Mouse (Mus musculus) midbrain, postnatal 0 days (tissue): ENCODE results near the gene Large1. TPM values are rescaled to one million over a fixed set of nuclear protein-coding genes. Genes with fewer than 3 reads are reported as not detected.

Experiments used
- ATAC-seq: fragments of 200-750 bp; cut with Nextera tagmentation; 2 replicates; pipeline ENCODE4 v1.8.0; 2017; ENCODE audit warnings: moderate number of reproducible peaks, mild to moderate bottlenecking, moderate TSS enrichment, moderate library complexity; ENCODE audit not compliant: low FRiP score
- DNase-seq: peaks from one replicate; pipeline ENCODE4 v3.0.0-alpha.2; 2015; ENCODE audit warnings: low spot score
- H3K27ac ChIP-seq: fragments of 300-500 bp; sonication (generic); 2 replicates; pipeline ENCODE4 v1.5.1; 2014; ENCODE audit warnings: low read depth, mild to moderate bottlenecking, low read length, mixed read lengths
- H3K27me3 ChIP-seq: fragments of 300-500 bp; sonication (generic); 2 replicates; pipeline ENCODE4 v1.6.1; 2014; ENCODE audit warnings: low read length, control low read depth, mixed read lengths; ENCODE audit not compliant: insufficient read depth
- H3K36me3 ChIP-seq: fragments of 300-500 bp; sonication (generic); 2 replicates; pipeline ENCODE4 v1.6.1; 2014; ENCODE audit warnings: low read length, control low read depth, mixed read lengths; ENCODE audit not compliant: insufficient read depth
- H3K4me1 ChIP-seq: fragments of 300-500 bp; sonication (generic); 2 replicates; pipeline ENCODE4 v1.6.1; 2014; ENCODE audit warnings: mild to moderate bottlenecking, control low read depth, antibody characterized with exemption, low read length, mixed read lengths; ENCODE audit not compliant: insufficient read depth
- H3K4me2 ChIP-seq: fragments of 300-500 bp; sonication (generic); 2 replicates; pipeline ENCODE4 v1.6.1; 2014; ENCODE audit warnings: low read depth, mild to moderate bottlenecking, low read length, mixed read lengths; ENCODE audit not compliant: poor library complexity, severe bottlenecking
- H3K4me3 ChIP-seq: fragments of 300-500 bp; sonication (generic); 2 replicates; pipeline ENCODE4 v1.5.1; 2014; ENCODE audit warnings: low read depth, mild to moderate bottlenecking, low read length, moderate library complexity
- H3K9ac ChIP-seq: fragments of 300-500 bp; sonication (generic); replicated peaks from 2 replicates; pipeline ENCODE4 v1.6.1; 2014; ENCODE audit warnings: mild to moderate bottlenecking, low read length, moderate library complexity, mixed read lengths; ENCODE audit not compliant: poor library complexity, severe bottlenecking
- H3K9me3 ChIP-seq: fragments of 300-500 bp; sonication (generic); 2 replicates; pipeline ENCODE4 v1.6.1; 2016; ENCODE audit warnings: low read length, control low read depth
- CTCF ChIP-seq: IDR thresholded peaks from 2 replicates; pipeline ENCODE4 v1.5.1; 2016; ENCODE audit warnings: antibody characterized with exemption, mild to moderate bottlenecking
- WGBS: fragments of 180-500 bp; shearing (Covaris S2); extraction: QIAGEN DNeasy Blood & Tissue Kit; methylation state at CpG from one replicate; pipeline ENCODE4 v1.1.7; 2014; 5-methylcytosine and 5-hydroxymethylcytosine counted together
- polyA plus RNA-seq: library from polyadenylated mRNA; unstranded; fragments of >200 nt; fragmentation: Nextera tagmentation; extraction: Ambion mirVana; gene quantifications from 2 replicates; pipeline ENCODE4 v1.2.1, GENCODE M21; 2015
- total RNA-seq: library from RNA; depleted of rRNA; stranded (reverse); fragments of >200 nt; gene quantifications from 2 replicates; pipeline ENCODE4 v1.2.3, GENCODE M21; 2014

Large1 gene
- total and polyA plus RNA-seq, 2 experiments from 2014 or later: 15.2 to 102 TPM

DNA sequence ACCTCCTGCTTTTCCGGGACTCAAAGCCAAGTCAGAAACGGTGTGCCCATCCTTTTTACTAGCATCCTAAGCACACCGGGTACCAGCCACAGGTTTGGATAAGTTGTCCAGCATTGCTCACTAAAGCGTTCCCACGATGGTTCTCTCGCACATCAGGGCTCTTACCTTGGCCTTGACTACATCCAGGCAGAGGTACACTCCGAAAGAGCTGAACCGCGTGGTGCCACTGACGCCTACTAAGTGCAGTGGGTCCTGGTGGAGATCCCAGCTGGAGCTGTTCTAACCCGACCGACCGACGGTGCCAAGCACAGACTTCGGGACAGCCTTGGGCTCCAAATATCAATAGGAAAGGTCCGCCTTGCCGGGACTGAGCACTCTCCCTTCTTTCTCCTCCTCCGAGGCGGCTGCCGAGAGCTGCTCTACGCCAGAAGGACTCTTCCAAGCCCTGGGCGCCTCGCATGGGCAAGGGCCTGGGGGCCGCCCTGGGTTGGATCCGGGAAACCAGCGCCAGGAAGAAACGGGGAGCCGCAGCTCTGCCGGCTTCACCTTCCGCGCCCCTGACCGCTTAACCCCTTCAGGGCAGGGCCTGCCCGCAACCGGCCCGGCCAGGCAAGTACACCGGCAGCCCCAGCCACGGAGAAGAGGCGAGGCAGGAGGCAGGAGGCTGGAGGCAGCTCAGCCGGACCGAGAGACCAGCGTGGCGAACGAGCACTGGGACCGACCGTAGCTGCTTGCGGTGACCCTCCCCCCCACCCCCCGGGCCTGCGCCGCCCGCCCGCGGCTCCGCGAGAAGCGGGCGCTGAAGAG lies 836 bp downstream of the Large1 start:
- H3K9me3 ChIP-seq: no peaks in the 10 kb centered on the region
- ATAC-seq (peak; percentile 56), DNase-seq (peak; percentile 17)
- H3K4me2 ChIP-seq: peak overlapping the region; percentile 85
- under 1% methylated on average over 45 of the region's 56 CpGs for WGBS
- peak overlapping the region; percentile 94 for H3K27ac ChIP-seq
- H3K9ac ChIP-seq: peak overlapping the region; percentile 91
- no peaks in the 10 kb centered on the region for H3K36me3 ChIP-seq
- peaks cover 13% of the 10 kb centered on the region; the same call in 1 of the 2 replicates for H3K4me1 ChIP-seq
- peak overlapping the region; percentile 96 for H3K4me3 ChIP-seq
- TF ChIP-seq CTCF: no peak
- no peaks in the 10 kb centered on the region for H3K27me3 ChIP-seq

DNA sequence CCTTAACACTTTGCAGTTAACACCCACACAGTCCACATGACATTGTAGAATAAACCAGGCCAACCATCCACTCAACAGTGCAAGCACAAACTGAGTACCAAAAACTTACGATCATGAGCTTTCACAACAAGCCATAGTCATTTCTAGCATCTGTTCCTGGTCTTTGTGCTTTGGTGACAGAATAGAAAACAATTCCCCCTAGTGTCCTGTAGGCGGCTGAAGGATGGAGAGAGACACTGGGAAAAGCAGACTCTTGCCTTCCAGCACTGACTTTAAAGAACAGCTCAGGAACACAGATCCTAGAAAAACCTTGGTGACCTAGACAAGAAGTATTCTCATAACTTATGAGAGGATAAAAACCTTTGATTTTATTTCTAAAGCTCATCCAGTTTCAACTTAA lies 3.0 kb downstream of the Large1 start:
- DNase-seq: peak; percentile 70
- Histone ChIP-seq H3K4me3 (peak overlapping the region; percentile 96), H3K4me2 (peak overlapping the region; percentile 85), H3K4me1 (peaks cover 13% of the 10 kb centered on the region; the same call in 1 of the 2 replicates), H3K27ac (no peak overlapping the region), H3K27me3 (no peaks in the 10 kb centered on the region), H3K36me3 (no peaks in the 10 kb centered on the region), H3K9me3 (no peaks in the 10 kb centered on the region), H3K9ac (no peak overlapping the region)
- ATAC-seq: no peak
- TF ChIP-seq CTCF: peak; percentile 81
- 7% methylated on average over 2 of the region's 2 CpGs for WGBS

DNA sequence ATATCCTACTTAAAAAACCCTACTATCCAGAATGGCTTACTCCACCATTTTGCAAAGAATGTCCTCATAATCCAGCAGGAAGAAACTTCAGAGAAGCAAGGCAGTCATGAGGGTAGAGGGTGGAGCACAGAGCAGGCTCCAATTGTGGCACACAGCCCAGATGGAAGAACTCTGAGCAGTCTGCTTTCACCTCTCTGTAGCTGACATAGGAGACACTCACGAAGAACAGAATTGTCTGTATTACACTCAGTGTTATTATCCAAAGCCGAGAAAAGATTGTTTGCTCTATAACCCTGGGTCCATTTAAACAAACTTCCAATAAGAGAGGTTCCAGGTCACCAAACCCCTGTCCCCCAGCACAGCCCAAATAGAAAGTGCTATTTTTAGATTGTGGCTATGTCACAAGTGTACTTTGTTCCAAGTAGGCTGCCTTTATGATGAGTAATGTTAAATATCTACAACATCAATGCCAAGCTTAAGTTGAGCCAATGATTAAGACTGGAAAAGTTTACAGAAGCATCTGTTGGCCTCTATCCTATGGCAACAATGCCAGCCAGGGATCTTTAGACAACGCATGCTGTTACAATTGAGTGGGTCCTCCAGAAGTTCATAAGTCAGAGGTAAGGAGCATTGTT lies 10.5 kb downstream of the Large1 start:
- ATAC-seq: no peak

DNA sequence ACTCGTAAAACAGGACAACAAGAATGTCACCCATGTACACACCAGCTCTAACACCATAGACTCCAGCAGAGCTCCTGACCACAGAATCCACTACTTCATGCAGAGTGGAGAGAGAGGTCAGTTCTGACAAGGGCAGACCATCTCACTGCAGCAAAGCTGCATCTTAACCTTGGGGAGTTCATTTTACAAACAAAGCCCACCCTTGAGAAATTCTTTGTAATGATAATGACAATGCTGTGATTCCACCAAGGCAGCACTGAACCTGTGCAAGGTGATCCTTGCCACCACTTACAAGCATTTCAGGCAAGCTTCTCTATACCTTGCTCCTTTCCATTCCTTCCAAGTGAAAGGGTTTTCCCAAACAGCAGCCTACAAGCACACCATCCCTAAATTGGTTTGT lies 16.5 kb downstream of the Large1 start:
- Histone ChIP-seq H3K4me3 (no peak overlapping the region), H3K36me3 (0 out of 2 replicates have a peak, but pooled peaks cover 4% of the 10 kb centered on the region), H3K4me1 (no peaks in the 10 kb centered on the region), H3K9ac (no peak overlapping the region), H3K27me3 (no peaks in the 10 kb centered on the region), H3K9me3 (no peaks in the 10 kb centered on the region), H3K27ac (no peak overlapping the region), H3K4me2 (no peak overlapping the region)
- ATAC-seq (no peak), DNase-seq (no peak)
- no peak for TF ChIP-seq CTCF
- 83% methylated on average over 1 of the region's 1 CpGs for WGBS

More for the DNA sequence above, 10.5 kb downstream of the Large1 start:
- H3K4me2 ChIP-seq: no peak overlapping the region
- H3K27ac ChIP-seq: no peak overlapping the region
- H3K4me3 ChIP-seq: no peak overlapping the region
- no peak overlapping the region for H3K9ac ChIP-seq
- TF ChIP-seq CTCF: no peak
- 0 out of 2 replicates have a peak, but pooled peaks cover 3% of the 10 kb centered on the region for H3K36me3 ChIP-seq
- no peak for DNase-seq
- 87% methylated on average over 3 of the region's 3 CpGs for WGBS
- no peaks in the 10 kb centered on the region for H3K9me3 ChIP-seq
- H3K27me3 ChIP-seq: no peaks in the 10 kb centered on the region
- no peaks in the 10 kb centered on the region for H3K4me1 ChIP-seq

DNA sequence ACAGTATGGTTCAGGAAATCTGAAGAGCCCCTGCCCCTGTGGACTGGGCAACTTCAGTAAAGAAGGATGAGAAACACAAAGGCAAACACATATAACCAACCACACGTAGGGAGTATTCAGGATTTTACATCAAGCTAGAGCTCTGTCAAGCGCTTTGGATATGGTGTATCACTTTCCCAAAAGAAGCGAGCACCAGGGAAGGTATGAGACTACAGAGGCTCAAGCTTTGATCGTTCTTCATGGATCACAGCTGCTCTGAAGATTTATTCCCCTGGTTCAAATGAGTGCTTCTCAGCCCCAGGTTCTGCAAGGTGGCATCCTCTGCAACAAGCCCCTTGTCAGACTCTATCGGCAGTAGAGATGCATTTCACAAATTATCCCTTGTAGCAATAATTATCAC lies 24.2 kb downstream of the Large1 start:
- H3K9ac ChIP-seq: no peak overlapping the region
- no peak for TF ChIP-seq CTCF
- H3K4me2 ChIP-seq: no peak overlapping the region
- H3K36me3 ChIP-seq: 0 out of 2 replicates have a peak, but pooled peaks cover 5% of the 10 kb centered on the region
- no peaks in the 10 kb centered on the region for H3K9me3 ChIP-seq
- no peak overlapping the region for H3K4me3 ChIP-seq
- no peak overlapping the region for H3K27ac ChIP-seq
- 83% methylated on average over 5 of the region's 5 CpGs for WGBS
- no peak for DNase-seq
- no peaks in the 10 kb centered on the region for H3K4me1 ChIP-seq
- H3K27me3 ChIP-seq: no peaks in the 10 kb centered on the region
- ATAC-seq: no peak

DNA sequence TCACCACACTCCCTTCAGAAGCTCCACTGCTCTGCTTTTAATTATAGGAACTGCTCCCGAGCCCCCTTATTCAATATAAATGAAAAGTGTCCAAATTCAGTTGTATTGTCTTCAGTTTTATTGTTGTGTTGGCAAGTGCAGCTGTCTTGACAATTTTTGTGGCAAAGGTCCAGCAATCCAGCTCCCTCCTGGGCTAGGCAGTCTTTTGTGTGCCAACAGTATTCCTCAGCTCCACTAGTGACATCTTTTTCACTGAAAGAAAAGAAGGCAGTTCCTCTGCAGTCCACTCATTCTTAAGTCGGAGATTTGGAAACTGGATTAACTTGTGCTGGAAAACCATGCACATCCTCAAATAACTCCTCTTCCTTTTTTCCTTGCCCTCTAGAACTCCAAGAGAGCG lies 25.3 kb downstream of the Large1 start:
- 41% methylated on average over 3 of the region's 3 CpGs for WGBS
- Histone ChIP-seq H3K27ac (no peak overlapping the region), H3K4me2 (no peak overlapping the region), H3K4me3 (no peak overlapping the region), H3K9me3 (no peaks in the 10 kb centered on the region), H3K9ac (no peak overlapping the region), H3K4me1 (no peaks in the 10 kb centered on the region), H3K36me3 (0 out of 2 replicates have a peak, but pooled peaks cover 5% of the 10 kb centered on the region), H3K27me3 (no peaks in the 10 kb centered on the region)
- TF ChIP-seq CTCF: no peak
- ATAC-seq (no peak), DNase-seq (peak; percentile 22)
